Mouse (Mus musculus) G1E (cell line): ENCODE data around the gene Gm12830.

ENCODE experiments used
- CTCF ChIP-seq: IDR thresholded peaks from 2 replicates; pipeline ENCODE4 v1.5.1; 2012; ENCODE audit warnings: low read depth, low read length, inconsistent platforms, mixed read lengths
- GATA1 ChIP-seq: IDR thresholded peaks from 2 replicates; pipeline ENCODE4 v1.6.1; 2012; ENCODE audit warnings: borderline replicate concordance, low read length, inconsistent platforms, mixed read lengths
- POLR2AphosphoS5 ChIP-seq: IDR thresholded peaks from 2 replicates; pipeline ENCODE4 v1.6.1; 2012; ENCODE audit warnings: low read depth, low read length, inconsistent platforms; ENCODE audit not compliant: insufficient replicate concordance

- no peak for TF ChIP-seq CTCF
- TF ChIP-seq GATA1: no peak
- no peak for TF ChIP-seq POLR2AphosphoS5
These were observed 36.8 kb upstream of the Gm12830 start for GRCm38 (mm10) chr4:114784735-114785134.
